Mouse (Mus musculus) CD8-positive naive resting alpha-beta T cell, adult 57 days (primary cell): ENCODE results near the gene Chst2. TPM values are rescaled to one million over a fixed set of nuclear protein-coding genes. Genes with fewer than 3 reads are reported as not detected.

Source experiments
- total RNA-seq: library from RNA; stranded (reverse); gene quantifications from one replicate; pipeline ENCODE4 v1.2.4, GENCODE M21; 2023

The Chst2 gene
- total RNA-seq: 0.73 TPM

DNA sequence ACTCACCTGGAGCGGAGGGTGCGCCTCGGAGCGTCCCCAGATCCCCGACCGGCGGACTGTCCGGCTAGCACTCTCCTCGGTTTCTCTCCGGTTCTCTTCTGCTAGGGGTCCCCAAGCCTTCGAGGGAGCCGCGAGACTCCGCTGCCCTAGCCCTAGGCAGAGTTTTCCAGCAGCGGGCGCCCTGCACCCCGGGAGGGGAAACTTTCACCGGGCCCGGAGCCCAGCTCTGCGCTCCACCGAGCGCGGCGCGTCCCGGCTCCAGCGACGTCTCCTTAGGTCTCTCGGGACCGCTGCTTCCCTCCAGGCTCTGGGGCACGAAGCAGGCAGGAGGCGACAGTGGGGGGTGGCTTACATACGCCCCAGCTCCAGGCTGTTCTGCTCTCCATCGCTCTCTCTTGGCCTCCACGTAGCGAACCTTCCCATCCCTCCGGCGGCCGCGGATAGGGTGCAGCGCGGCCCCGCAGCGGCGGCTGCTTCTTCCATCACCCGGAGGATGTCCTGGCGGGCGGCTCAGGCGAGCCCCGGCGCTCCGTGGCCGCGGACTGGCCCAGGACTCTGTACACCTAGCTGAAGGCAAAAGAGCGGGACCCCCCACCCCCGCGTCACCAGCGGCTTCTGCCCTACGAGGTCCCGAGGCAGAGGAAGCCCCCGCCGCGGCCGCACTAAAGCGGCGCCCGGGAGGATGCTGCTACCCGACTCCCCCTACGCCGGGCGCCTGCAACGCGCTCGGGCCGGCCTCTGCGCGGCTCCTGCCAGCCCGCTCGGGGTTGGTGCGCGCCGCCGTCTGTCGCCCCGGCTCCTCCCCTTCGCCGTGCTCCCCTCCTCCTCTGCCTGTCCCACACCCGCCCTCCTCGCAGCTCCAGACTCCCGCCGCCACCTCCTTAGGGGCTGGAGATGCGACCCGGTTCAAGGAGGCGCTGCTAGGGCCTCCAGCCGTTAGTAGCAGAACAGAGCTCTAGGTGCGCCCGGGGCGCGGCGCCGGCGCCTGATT lies at the start of gene Chst2:
Chst2 (minus strand) TSS at position 152 of the 991 bp plus-strand sequence.

Other genes with a start within 250 kb of the Chst2 start
- 89.0 TPM for gene U2surp, start 105.3 kb upstream of the Chst2 start, total RNA-seq
- 0.55 TPM for gene Paqr9, start 152.9 kb upstream of the Chst2 start, total RNA-seq
- gene Pcolce2, start 230.9 kb upstream of the Chst2 start, total RNA-seq: 0.12 TPM